Mouse (Mus musculus) heart, adult 9 months (tissue): ENCODE data around the gene Phox2b.

ENCODE experiments used
- DNase-seq, 2 experiments: peaks; one replicate each; pipeline ENCODE4 v3.0.0; 2022; ENCODE audit warnings: low spot score in 2 of 2

Phox2b gene

DNA sequence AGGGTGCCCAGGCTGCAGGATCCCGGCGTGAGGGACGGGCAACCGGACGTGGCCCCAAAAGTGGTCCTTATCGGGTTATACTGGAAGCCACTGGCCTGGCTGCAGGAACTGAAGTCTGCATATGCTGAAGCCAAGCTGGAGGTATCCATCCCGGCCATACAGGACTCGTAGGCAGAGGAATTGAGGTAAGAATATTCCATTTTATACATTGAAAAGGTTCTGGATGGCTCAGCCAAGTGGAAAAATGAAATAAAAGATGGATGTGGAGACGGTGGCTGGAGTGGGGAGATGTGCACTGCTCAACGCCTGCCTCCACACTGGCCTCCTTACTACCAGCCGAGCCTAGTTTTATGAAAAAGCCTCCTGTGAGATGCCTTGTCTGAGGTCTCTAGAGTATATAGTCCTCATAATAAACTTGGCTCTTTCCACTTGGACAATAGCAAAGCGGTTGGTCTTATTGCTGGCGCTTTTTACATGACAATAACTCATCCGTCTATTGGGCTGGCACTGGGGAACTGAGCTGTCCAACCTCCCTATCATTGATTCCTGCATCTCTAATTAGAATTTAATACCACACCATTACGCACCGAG, at the start of gene Phox2b:
Gene Phox2b, minus strand, starts transcription at position 569 of the 591 bp plus-strand sequence.
- DNase-seq: no peak

DNA sequence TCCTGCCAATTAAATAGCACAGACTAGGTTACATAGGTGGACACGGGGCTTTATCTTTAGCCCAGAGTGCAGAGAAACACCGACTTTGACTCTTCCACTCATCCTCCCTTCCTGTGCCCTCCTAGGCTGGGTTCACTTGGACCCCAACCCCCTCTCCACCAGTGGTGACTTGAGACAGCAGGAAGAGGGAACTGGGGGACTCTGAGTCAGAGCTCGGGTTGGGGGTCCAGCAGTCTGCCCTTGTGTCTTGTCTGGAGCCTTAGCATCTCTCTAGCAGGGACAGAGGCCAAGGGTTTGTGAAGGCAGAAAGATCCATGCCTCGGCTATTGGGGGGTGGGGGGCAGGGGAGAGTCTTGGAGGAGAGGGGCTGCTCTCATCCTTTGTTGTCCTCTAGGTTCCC, 43.5 kb upstream of the Phox2b start:
- DNase-seq: no peak

DNA sequence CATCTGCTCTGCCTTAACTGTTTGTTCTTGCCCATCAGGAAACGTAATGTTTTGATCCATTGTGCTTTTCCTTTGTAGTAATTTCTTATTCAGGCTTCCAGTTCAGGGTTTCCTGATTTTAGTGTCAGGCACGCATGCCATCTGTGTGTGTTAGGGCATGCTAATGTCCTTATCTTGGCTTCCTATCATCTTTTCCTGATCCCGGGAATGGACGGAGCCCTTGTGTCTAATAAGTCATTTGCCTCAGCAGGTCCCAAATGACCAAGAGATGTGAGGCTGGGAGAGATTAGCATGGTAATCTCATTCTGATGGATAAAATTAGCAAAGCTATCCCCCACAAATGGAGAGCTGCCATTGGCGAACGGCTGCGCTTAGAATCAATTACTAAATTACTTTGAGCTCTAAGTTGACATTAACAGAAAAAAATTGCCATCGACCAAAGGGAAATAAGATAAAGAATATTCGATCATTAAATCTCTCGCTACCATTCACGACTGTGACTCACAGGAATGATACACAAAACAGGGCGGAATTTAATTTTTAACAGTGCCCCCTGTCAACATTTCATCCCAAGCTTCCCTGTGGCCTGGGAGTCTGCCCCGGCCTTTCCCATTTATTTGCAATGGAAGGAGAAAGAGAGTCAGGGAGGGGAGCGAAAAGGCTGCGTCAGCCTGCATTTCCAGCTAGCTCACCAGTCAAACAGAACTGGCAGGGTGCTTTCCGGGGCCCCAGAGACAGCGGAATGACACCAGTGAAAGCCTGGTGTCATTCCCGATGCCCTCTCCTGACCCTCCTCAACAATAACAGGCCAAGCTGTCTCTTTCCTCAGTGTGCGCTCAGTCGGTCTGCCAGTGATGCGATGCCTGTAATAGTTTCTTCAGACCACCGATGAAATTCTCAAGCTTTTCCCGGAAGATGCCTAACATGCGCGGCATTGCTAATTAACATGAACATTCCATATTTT, 40.2 kb upstream of the Phox2b start:
- DNase-seq: no peak

DNA sequence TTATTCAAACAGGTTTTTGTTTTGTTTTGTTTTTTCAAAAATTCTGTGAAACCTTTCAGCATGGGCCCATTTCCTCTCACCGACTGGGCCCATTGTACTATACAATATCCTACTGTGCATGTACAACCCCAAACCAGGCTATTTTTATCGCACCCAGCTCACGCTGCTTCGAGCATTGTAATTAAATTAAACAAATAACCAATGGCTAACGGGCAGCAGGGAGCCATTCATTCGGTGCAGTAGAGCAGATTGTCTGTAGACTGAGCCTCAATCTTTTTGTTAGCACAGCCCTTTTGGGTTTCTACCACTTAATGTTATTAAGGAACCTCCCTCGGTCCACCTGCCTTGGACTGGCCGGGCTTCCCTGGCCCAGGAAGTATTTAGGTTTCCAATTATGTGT, 39.5 kb upstream of the Phox2b start:
- DNase-seq: no peak

DNA sequence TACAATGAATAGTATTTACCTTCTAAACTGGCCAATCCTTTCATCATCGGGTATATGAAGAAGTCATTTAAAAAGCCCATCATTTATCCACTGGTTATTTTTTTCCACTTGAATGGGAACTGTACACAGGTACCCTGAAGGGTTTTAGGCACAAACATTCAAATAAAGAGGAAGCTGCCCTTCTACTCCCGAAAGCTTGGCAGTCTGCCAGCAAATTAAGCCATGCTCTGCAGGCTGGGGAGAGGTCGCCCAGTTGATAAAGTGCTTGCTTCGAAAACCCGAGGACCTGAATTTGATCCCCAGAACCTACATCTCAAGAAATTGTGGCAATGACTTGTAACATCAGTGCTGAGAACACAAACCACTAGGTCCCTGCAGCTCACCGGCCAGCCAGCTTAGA, 35.6 kb upstream of the Phox2b start:
- DNase-seq: no peak

DNA sequence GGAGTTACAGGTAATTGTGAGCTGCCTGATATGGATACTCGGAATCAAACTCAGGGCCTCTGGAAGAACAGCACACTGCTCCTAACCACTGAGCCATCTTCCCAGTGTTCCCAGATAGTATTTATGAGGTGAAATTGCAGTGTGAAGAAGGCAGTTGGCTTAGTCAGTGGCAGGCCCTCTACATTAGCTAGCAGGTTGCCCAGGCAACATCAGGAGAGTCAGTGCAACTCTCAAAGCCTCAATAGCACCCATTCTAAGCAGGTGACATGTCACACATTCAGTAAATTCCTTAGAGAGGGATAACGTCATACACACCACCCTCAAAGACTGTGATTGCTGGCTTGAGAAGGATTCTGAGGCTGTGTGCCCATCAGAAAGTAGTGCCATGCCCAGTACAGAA, 32.6 kb upstream of the Phox2b start:
- DNase-seq: no peak

DNA sequence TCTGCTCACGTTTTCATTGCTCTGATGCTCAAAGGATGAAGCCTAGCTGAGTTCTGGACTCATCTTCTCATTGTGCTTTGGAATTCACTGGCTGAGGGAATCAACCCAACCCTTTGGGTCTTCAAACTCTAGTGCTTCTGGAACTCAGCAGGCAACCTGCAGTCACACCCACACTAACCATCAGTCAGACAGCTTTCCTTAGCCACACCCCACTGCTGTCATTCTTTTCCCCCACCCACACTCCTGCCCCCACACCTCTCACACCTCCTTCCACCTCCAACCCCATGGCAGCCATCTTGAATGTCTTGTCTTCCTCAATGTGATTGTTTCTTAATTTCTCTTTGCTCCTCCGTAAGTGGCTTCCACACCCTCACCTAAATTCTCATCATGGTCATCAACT, 7.2 kb upstream of the Phox2b start:
- no peak for DNase-seq

DNA sequence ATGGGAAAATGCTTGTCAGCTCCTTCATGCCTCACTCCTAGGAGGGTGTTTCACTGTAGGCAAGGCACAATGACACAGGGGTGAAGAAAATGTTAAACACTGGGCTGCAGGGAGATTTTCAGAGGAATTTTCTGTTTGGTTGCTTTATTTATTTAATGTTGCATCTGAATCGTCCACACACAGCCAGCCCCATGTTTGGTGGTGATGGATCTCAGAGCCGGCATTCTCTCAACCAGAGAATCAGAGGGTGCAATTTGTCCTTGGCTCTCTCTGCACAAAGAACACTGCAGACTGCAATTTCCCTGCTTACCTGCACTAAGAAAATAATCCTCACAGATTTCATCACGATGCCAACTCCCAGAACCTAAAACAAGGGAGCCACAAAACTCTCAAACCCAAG, 3.9 kb upstream of the Phox2b start:
- no peak for DNase-seq

DNA sequence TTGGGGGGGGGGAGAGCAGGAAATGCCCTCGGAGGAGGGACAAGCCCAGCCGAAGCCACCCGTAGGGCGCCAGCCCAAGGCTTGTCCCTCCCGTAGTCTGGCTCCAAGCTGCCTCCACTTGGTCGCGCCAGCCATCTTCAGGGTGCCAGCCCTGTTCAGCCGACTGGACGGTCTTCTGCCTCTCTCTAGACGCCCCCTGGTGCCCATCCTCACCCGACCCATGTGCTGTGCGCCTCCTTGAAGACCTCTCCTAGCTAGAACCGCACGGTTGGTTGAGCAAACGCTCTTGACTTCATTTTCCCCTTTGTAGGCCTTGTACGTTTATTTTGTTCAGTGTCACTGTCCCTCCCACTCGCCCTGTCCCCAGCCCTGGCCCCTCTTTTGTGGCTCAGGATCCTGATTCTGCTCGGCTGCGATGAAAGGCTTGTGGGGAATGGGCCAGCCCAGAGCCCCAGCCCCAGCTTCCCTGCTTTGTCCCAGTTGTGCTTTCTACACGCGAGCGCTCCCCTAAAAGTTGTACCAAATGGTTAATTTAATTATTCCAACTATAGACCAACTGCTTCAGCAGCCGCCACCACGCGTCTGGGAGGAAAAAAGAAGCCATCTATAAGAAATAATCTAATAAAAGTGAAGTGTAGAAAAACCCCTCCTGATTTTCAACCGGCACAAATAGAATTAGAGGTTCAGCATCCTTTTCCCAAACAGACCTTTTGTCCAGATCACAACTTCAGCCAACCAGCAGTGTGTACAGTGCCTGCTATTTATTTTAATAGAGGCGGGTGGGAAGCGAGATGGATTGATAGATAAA, 2.9 kb upstream of the Phox2b start:
- DNase-seq: no peak

DNA sequence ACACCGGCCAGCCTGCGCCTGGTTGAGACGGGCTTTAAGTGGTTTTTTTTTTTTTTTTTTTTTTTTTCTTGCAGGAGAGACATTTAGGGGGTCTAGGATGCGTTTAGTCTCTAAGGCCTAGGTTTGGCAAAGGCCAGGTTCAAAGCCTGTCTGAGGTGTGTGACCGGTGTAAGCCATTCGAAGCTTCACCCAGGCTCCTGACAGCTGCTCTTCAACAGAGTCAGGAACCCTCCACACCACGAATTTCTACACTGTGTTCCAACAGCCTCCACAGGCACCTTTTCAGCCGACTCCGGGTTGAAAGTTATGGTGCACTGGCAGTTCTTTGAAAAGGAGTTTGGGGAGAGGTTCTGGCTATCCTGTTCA, 2.3 kb upstream of the Phox2b start:
- no peak for DNase-seq

DNA sequence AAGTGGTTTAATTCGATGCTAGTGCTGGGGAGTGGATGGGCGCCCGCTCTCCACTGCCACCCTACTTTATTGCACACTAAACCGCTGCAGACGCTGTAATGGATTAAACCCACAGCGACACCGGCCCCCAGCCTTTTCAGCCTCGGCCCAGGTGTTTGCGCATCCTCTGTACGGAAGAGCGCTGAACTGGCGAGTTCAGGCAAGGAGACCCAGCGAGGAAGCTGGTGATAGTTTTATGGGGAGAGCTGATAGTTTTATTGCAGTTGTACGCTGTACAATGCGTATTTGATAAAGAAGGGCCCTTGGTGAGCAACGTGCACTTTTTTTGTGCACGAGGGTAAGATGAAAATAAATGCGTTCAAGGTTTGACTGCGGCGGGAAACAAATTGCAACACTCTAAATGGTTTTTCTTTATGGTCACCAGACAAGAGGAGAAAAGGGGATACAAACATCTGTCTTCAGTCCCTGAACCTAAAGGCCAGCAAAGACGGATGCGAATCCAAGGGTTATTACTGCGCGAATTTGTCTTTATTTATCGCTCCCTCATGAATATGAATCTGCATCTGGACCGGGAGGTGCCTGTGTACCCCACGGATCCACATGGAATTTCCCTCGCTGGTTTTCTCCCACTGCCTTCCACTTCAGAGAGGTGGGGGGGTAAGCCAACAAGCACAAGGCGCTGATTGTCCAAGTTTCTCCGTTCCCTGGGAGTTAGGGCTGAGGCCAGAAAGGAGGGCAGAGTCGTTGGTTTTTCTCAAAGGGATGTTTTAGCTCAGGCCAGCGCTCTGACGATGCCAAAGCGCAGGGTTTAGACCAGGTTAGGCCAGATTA, 1.7 kb upstream of the Phox2b start:
- no peak for DNase-seq

DNA sequence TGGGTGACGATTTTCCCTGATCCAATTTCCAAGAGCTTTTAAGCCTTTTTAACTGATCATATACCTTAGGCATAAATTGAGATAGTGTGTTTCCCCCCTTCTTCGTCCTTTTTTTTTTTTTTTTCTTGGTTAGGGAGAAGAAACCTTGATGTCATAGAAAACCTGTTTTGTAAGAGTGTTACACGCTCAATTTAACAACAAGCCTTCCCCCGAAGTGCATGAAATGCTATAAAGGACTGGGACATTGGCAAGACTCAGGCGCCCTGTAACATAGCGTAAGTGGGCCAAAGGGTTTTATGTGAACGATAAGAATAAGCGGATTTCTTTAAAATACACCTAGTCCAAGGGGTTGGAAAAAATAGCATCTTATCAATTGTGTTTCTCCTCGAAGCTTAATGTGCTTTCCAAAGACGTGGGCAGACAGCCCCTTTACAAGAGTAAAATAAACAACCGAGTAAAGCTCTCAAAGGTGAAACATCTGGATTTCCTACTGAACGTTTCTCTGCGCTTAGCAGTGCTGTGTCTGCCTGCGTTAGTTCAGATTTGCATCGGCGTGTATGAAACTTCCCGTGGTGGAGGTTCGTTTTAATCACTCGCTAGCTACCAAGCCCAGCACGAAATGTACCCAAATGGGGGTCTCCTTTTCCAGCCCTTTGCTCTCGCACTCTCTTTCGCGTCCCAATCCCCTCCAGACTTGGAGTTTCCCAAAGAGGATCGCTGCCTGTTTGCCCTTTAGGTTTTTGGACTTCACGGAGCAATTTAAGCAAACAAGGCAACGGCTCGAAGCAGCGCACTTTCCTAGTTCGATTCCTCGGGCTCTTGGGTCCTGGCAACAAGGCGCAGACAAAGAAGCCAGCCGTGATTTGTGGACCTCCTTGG, 531 bp upstream of the Phox2b start:
- DNase-seq: no peak

DNA sequence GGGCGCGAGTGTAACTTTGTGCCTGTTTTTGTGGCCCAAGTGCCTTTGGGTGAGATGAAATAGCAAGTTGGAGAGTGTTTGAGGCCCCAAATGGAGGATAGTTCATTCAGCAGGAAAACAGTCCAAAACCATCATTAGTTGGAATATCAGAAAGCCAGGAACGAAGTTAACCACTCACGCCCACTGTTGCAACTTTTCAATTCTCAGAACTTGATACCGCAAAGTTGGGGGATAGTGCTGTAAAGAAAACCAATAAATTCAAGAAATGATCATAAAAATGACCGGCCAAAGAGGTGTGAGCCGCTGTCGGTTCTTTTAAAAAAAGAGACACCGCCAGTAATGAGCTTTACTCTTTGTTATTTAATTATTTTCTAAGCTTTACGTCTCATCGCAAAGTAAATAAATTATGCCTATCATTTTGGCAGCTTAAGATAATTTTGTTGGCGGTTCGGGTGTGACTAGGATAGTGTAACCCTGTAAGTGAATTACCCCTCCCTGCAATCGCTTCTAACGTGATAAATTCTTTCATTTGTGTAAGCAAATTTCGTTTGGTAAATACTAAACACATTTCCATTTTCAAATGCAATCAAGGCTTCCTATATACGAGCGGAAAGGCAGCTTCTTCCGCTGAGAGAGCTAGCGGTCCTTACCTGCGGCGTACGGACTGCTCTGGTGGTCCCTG, 909 bp downstream of the Phox2b start:
- DNase-seq: no peak

DNA sequence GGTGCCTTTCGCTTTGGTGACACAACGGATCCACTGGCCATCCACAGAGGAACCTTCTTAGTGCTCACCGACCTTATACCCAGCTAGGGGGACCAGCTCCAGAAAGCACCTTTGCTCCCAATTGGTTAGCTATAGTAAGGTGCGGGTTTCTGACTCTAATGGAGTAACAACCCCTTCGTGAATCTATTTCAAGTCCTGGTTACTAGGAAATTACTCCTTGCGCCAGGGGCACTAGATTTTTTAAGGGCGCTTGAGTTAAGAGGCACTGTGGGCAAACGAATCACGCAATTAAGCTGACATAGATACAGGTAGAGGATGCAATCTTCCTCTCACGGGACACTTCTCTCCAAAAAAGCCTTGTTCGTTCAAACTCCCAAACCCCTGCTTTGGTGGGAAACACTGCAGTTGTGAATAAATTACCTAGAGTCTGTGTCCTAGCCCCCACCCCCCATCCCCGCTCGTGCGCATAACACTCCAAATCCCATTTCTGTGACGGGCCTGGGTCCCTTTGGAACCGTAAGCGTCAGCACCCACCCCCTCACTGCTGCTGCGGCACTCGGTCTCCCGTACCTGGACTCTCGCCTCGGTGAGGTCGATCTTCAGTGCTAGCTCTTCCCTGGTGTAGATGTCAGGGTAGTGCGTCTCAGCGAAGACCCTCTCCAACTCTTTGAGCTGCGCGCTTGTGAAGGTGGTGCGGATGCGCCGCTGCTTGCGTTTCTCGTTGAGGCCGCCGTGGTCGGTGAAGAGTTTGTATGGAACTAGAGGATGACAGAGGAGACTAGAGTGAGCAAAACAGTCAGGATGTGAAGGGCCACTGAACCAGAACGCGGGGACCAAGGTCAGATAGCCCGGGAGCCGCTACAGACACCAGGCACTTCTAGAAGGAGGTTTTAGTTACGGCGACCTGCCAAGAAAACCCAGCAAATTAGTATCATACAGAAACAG, 1.7 kb downstream of the Phox2b start:
- no peak for DNase-seq

DNA sequence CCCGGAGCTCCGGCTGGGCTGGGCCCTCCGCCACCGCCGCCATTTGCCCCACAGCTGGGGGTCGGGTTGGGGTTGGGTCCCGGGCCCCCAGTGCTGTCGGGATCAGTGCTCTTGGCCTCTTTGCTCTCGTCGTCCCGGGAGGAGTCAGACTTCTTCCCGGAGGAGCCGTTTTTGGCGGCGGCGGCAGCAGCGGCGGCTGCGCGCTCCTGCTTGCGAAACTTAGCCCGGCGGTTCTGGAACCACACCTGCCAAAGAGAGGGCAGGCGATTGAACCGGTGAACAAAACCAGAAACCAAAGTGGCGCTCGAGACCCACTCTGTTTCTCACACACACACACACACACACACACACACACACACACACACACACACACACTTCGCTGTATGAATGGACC, 2.7 kb downstream of the Phox2b start:
- DNase-seq: no peak

DNA sequence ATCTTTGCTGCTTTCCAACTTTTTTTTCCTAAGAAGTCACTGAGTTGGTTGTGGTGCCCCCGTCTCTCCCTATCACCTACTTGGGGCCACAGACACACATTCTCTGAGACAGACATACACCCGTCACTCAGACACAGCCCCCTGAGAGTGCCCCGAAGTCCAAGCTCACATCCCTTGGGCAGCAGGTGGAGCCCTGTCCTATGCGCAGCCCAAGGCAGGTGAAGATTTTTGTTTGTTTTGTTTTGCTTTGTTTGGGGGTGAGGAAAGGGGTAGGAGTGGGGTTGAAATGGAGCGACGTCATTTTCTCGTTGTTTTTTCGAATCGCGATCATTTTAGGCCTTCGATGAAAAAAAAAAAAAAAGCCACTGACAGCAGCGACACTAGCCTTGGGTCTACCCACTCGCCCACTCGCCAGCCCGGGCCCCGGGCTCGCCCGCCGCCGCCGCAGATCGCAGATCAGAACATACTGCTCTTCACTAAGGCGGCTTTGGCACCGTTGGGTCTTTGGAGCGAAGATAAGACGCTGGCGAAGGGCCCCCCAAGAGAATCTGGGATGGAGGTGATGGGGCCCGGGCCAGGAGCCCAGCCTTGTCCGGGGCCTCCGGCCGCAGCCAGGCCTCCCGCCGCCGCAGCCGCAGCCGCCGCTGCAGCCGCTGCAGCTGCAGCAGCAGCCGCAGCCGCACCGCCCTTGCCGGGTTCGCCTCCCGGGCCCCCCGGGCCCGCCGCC, 3.3 kb downstream of the Phox2b start:
- DNase-seq: no peak

DNA sequence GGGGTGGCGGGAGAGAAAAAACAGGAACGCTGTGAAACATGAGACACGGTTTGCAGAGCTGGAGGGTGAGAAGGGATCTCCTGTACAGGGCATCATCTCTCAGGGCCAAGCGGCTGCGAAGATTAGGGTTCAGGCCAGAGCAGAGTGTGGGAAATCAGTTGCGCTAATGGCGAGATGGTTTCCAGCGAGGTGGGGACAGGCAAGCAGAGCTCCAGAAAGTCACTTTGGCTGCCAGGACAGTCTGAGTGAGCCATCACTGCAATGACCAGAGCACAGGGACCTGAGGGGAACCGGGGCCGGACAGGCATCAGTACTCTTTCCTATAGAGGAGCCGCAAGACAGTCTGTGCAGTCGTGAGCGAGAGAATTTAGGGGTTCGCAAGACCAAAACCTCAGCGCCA, 3.9 kb downstream of the Phox2b start:
- no peak for DNase-seq

DNA sequence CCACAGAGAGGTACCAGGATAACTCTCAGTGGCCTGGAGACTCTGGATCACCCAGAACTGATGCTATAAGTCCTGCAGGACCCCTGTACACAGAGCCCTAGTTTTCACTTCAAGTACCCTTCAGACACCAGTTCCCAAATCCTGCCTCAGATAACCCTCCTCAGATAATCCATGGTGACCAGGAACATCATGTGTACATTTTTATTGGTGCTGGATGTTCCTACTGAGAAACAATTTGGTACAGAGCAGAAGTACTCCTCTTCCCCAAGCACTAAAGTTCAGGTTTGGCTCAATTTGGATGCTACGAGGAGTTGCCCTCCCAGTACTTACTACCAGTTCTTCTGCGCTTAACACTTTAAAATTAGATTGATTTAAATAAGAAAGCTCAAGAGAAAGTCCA, 5.1 kb downstream of the Phox2b start:
- no peak for DNase-seq
